10 mouse cellular contexts compared by ENCODE assay signal in genomic region chr5:5481662-5482061, GRCm38 (mm10). TPM values are rescaled to one million over a fixed set of nuclear protein-coding genes. Genes with fewer than 3 reads are reported as not detected.
DNase-seq lines count a peak whose midpoint lies in the region; ATAC-seq and TF ChIP-seq lines count a peak whose summit lies in the region.
"Had no signal": no experiment of that assay in that cellular context is flagged by ENCODE, and none has a peak within 500 bp of the region (broad histone marks: within the 10 kb centered on the region; RNA-seq: fewer than 3 reads in every experiment).

No protein-coding gene starts in this region.

- no peaks in the 10 kb centered on the region for H3K36me3 ChIP-seq in intestine, postnatal 0 days (ENCODE audit: control insufficient read depth, insufficient read depth)
- no peaks in the 10 kb centered on the region for H3K36me3 ChIP-seq in intestine, embryonic 15.5 days
- no peaks in the 10 kb centered on the region for H3K36me3 ChIP-seq in hindbrain, embryonic 15.5 days
- H3K36me3 ChIP-seq: neural tube, embryonic 13.5 days had no signal

- H3K27ac ChIP-seq in intestine, postnatal 0 days (ENCODE audit: low read depth, low read length), result no peak overlapping the region
- no peak overlapping the region for H3K27ac ChIP-seq in intestine, embryonic 15.5 days
- no peak overlapping the region for H3K27ac ChIP-seq in hindbrain, embryonic 15.5 days (replicated peaks)
- H3K27ac ChIP-seq: neural tube, embryonic 13.5 days had no signal

- no peak for ATAC-seq in intestine, postnatal 0 days
- no peak for ATAC-seq in intestine, embryonic 15.5 days
- peak; percentile 54; the same call in 1 of the 2 replicates for ATAC-seq in hindbrain, embryonic 15.5 days (ENCODE audit: low FRiP score, low read depth)
- no peak for ATAC-seq in CD4-positive, CD25-positive, alpha-beta regulatory T cell, adult 4 months

- H3K9ac ChIP-seq in intestine, postnatal 0 days (ENCODE audit: low read depth, low read length), result no peak overlapping the region
- no peak overlapping the region for H3K9ac ChIP-seq in intestine, embryonic 15.5 days
- H3K9ac ChIP-seq in hindbrain, embryonic 15.5 days, result no peak overlapping the region
- H3K9ac ChIP-seq: neural tube, embryonic 13.5 days had no signal

- no peaks in the 10 kb centered on the region for H3K27me3 ChIP-seq in intestine, postnatal 0 days (replicated peaks; ENCODE audit: control insufficient read depth, insufficient read depth, low read length)
- no peaks in the 10 kb centered on the region for H3K27me3 ChIP-seq in intestine, embryonic 15.5 days (replicated peaks)
- no peaks in the 10 kb centered on the region for H3K27me3 ChIP-seq in hindbrain, embryonic 15.5 days
- H3K27me3 ChIP-seq: neural tube, embryonic 13.5 days had no signal

- no peak overlapping the region for H3K4me3 ChIP-seq in intestine, postnatal 0 days (ENCODE audit: low read depth, low read length)
- no peak overlapping the region for H3K4me3 ChIP-seq in intestine, embryonic 15.5 days (replicated peaks)
- no peak overlapping the region for H3K4me3 ChIP-seq in hindbrain, embryonic 15.5 days
- H3K4me3 ChIP-seq: neural tube, embryonic 13.5 days had no signal

- peak; percentile 61 for DNase-seq in 416B (ENCODE audit: low read depth)
- DNase-seq in Muller cell, postnatal 12 days (ENCODE audit: inconsistent ontology term), result peak; percentile 47
- DNase-seq in adrenal gland, adult 18-20 months (ENCODE audit: low spot score in 2 of 2), result no peak
- DNase-seq in cerebellum, adult 11-12 months, result no peak

- peak; percentile 80 for TF ChIP-seq CTCF in intestine, postnatal 0 days (IDR thresholded peaks at IDR 0.05; ENCODE audit: low read depth)

- no peaks in the 10 kb centered on the region for H3K9me3 ChIP-seq in intestine, postnatal 0 days (ENCODE audit: control insufficient read depth)
- H3K9me3 ChIP-seq in intestine, embryonic 15.5 days, result no peaks in the 10 kb centered on the region
- H3K9me3 ChIP-seq in hindbrain, embryonic 15.5 days, result no peaks in the 10 kb centered on the region
- H3K9me3 ChIP-seq: neural tube, embryonic 13.5 days had no signal

- WGBS in intestine, postnatal 0 days, result 2% methylated on average over 1 of the region's 1 CpGs
- WGBS in intestine, embryonic 15.5 days, result 2% methylated on average over 1 of the region's 1 CpGs
- WGBS in hindbrain, embryonic 15.5 days, result 8% methylated on average over 1 of the region's 1 CpGs

- no peak overlapping the region for H3K4me2 ChIP-seq in intestine, postnatal 0 days (replicated peaks; ENCODE audit: low read depth)
- no peak overlapping the region for H3K4me2 ChIP-seq in intestine, embryonic 15.5 days (replicated peaks)
- H3K4me2 ChIP-seq in hindbrain, embryonic 15.5 days, result no peak overlapping the region
- H3K4me2 ChIP-seq: neural tube, embryonic 13.5 days had no signal

- H3K4me1 ChIP-seq in intestine, postnatal 0 days (replicated peaks; ENCODE audit: control insufficient read depth, insufficient read depth, low read length), result no peaks in the 10 kb centered on the region
- no peaks in the 10 kb centered on the region for H3K4me1 ChIP-seq in intestine, embryonic 15.5 days (replicated peaks)
- no peaks in the 10 kb centered on the region for H3K4me1 ChIP-seq in hindbrain, embryonic 15.5 days (replicated peaks)
- H3K4me1 ChIP-seq: neural tube, embryonic 13.5 days had no signal

RNA-seq across cellular contexts. Expression of gene 1700015F17Rik, which starts 2.7 kb away (rescaled TPM):
- polyA plus RNA-seq in intestine, postnatal 0 days (2015; fragmentation: Nextera tagmentation; extraction: Ambion mirVana), result not detected in 2 replicates
- not detected in 2 replicates for polyA plus RNA-seq in intestine, embryonic 15.5 days (2015; fragmentation: Nextera tagmentation; extraction: Ambion mirVana)
- polyA plus RNA-seq in hindbrain, embryonic 15.5 days (2015; fragmentation: Nextera tagmentation; extraction: Ambion mirVana), result not detected in 2 replicates
- not detected for polyA plus RNA-seq in CD4-positive, CD25-positive, alpha-beta regulatory T cell, adult 4 months (2017; shearing (Covaris generic))
- total RNA-seq in adrenal gland, adult 18-20 months (2021), result not detected
- total RNA-seq: layer of hippocampus, postnatal 10 days had no signal
- polyA plus RNA-seq: neural tube, embryonic 13.5 days had no signal

RNA-seq across cellular contexts. Expression of gene Cldn12, which starts 33.1 kb away (rescaled TPM):
- polyA plus RNA-seq in intestine, postnatal 0 days (2015; fragmentation: Nextera tagmentation; extraction: Ambion mirVana), result 14.6 and 15.1 TPM in 2 replicates
- 23.9 and 24.2 TPM in 2 replicates for polyA plus RNA-seq in intestine, embryonic 15.5 days (2015; fragmentation: Nextera tagmentation; extraction: Ambion mirVana)
- 16.3 and 18.7 TPM in 2 replicates for polyA plus RNA-seq in hindbrain, embryonic 15.5 days (2015; fragmentation: Nextera tagmentation; extraction: Ambion mirVana)
- 1 to 10 TPM; 2.3 to 3.7 TPM for polyA plus RNA-seq in CD4-positive, CD25-positive, alpha-beta regulatory T cell, adult 4 months (2017; shearing (Covaris generic))
- 10 to 100 TPM; 17.5 to 18.0 TPM for total RNA-seq in adrenal gland, adult 18-20 months (2021)

Comparison
In these comparisons a context has a peak if more than half of its experiments do, and no peak if none do; other contexts are left out.
1. DNase-seq: peak in 416B (single experiment) and Muller cell, postnatal 12 days (single experiment); none in adrenal gland, adult 18-20 months (0 of 2) and cerebellum, adult 11-12 months (single experiment).